Mouse (Mus musculus) thymus, postnatal 10 days (tissue): ENCODE results near the gene Cdkl4.
"Not testable (repeated sequence)": the region's sequence is repeated elsewhere in the genome, so short reads cannot be mapped to it uniquely, and the experiment has no call there.

Experiments used
- DNase-seq, 2 experiments: peaks; one replicate each; pipeline ENCODE4 v3.0.0; 2021; ENCODE audit warnings: low spot score in 2 of 2

Gene Cdkl4

DNA sequence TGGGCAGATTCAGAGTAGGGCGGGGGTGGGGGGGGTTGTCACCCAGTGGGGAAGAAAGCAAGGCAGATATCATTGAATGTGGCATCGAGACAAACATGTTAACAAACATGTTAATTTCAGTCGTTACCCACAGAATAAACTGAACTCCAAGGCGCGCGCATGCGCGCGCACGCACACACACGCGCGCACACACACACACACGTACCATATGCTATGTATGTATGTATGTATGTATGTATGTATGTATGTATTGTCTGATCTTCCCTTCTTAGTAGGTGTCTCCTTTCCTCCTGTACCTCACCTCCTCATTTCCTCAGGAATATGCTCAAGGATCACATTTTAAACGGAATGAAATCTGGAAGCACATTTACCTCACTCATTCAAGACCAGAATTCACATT, at the start of gene Cdkl4:
Gene Cdkl4, minus strand, starts transcription at position 175 of the 400 bp plus-strand sequence.
- no peak for DNase-seq

GRCm38 (mm10) chr17:80624979-80625378, 47.4 kb upstream of the Cdkl4 start:
- no peak for DNase-seq

- no peak for DNase-seq
These were observed 44.1 kb upstream of the Cdkl4 start for GRCm38 (mm10) chr17:80621691-80622090.

DNA sequence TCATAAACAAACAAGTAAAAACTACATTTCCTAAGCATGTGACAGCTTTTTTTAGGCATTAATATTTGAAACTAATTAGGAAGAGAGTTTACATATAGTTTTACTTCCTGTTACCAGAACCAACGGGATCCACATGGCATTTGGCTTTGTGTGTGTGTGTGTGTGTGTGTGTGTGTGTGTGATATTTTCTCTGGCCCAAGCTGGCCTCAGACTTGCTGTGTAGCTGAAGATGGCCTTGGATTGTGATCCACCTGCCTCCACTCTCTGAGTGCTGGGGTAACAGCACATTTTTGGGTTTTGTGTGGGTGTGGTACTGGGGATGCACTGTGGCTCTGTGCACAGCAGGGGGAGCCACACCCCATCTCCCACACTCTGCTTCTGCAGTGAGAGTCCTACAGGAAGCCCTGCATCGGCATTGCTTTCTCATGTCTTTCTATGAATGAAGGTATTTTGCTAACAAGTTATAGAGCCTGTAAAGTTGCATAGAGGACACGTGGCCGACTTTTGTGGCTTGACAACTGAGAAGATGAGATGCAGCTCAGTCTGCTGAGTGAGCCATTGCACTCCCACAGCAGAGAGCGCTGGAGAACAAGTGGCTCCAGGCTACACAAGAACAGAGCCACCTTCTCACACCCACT, 43.3 kb upstream of the Cdkl4 start:
- peak; percentile 22 to 66 for DNase-seq

DNA sequence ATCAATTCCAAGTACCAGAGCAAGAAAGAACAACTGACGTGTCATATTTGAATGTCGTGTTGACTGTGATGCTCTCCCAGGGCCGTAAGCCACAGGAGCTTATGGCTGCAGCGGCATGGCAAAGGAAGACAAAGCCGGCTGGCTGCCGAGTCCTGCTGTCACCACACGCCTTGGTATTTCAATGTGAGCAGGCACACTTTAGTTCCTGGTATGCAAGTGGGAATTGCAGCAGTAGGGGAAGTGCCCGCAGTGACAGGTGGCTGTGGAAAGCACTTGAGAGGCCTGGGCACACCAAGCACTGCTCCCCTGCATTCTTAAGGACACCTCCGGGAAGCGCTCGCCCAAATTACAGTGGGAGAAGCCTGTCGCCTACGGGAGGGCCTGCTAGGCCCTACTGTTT, 41.9 kb upstream of the Cdkl4 start:
- no peak for DNase-seq

DNA sequence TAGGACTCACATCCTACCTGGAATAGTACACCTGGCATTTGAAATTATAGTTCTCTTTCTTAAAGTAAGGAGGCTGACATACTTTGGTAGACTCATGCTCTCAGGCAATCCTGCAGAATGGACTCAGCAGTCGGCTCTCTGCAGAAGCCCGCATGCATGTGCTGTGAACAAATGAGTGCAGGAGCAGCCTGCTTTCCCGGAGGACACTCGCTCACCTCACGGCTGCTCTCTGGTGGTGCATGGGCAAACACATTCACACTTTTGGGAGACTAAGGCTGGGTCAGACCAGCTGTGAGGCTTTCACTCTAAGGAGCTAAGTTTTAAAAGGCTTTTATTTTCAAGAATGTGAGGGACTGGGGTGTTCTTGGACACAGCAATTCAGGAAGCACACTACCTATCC, 41.3 kb upstream of the Cdkl4 start:
- DNase-seq, result no peak

GRCm38 (mm10) chr17:80603806-80604205, 26.2 kb upstream of the Cdkl4 start:
- no peak for DNase-seq

- DNase-seq, result no peak
These were observed 25.5 kb upstream of the Cdkl4 start for GRCm38 (mm10) chr17:80603079-80603625.

DNA sequence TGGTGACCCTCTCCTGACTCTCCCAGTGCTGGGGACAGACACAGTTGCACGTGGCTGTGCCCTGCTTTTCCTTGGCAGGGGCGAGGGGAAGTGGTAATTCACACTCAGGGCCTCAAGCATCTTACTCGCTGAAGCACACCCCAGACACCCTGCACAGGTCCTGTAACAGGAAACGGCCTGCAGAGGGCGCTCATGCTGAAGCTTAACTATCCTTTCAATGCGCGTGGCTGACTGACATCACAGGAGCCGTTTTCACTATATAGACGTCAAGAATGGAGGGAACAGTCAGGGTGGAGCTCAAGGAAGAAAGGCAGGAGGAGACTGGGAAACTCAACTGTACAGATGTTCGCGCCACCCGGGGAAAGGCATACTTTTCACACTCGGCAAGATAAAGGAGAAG, 23.8 kb upstream of the Cdkl4 start:
- peak in 1 of 2 experiments; percentile 9 for DNase-seq

- no peak for DNase-seq
These were observed 5.4 kb upstream of the Cdkl4 start for GRCm38 (mm10) chr17:80583051-80583450.

DNA sequence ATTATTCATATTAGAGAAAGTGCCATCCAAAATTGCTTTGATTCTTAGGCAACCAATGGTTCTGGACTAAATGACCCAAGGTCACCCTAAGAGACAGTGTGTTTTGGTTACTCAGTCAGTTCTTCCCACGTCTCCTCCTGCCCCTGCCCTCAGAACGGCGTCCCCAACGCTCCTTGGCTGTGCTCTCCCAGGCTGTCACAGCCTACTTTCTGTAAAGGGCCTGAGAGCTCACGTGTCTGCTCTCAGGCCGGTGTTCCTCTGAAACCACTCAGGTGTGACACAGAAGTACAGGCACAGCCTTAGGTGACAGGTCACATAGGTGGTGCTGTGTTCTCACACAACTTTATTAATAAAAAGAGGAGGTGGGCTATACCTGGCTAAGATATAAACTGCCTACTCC, 2.3 kb upstream of the Cdkl4 start:
- DNase-seq, result no peak

- DNase-seq, result no peak
These were observed 1.5 kb upstream of the Cdkl4 start for GRCm38 (mm10) chr17:80579089-80579488.

- DNase-seq, result no peak
These were observed 428 bp upstream of the Cdkl4 start for GRCm38 (mm10) chr17:80578041-80578440.

DNA sequence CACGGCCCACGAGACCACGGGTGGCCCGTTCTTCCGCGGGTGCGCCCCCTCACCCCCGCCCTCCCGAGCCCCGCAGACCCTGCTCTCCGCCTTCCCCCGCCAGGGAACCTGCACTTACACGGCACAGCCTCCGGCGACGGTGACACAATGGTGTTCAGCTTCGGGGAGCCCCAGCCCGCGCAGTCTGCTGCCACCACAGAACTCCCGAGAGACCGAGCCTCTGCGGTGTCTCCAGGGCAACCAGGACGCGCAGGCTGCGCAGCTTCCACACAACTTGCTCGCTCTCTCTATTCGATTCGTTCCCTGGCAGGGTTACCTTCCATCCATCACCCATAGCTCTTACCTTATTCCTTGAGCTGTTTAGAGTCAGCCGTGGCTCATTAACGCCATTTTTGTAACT, 399 bp downstream of the Cdkl4 start:
- peak; percentile 25 to 50 for DNase-seq

DNA sequence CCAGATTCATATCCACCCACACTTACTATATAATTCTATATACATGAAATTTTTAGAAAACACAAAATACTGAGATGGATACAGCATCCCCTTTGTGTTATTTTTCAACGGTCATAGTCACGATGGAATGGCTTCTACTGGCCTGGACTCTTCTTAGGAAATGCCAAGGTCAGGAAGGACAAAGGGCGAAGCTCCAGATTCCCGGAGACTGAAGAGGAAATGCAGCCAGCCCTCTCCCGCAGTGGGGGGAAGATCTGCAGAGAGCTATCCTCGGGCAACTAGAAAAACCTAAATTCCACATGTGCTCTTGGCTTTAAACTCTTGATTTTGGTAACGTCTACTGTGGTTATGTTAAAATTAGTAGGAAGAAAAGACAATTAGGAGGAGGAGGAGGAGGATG, 2.6 kb downstream of the Cdkl4 start:
- no peak for DNase-seq

- no peak for DNase-seq
These were observed 3.1 kb downstream of the Cdkl4 start for GRCm38 (mm10) chr17:80574471-80574965.

- DNase-seq, result no peak
These were observed 5.3 kb downstream of the Cdkl4 start for GRCm38 (mm10) chr17:80572187-80572935.

- no peak for DNase-seq
These were observed 6.2 kb downstream of the Cdkl4 start for GRCm38 (mm10) chr17:80571460-80571859.

DNA sequence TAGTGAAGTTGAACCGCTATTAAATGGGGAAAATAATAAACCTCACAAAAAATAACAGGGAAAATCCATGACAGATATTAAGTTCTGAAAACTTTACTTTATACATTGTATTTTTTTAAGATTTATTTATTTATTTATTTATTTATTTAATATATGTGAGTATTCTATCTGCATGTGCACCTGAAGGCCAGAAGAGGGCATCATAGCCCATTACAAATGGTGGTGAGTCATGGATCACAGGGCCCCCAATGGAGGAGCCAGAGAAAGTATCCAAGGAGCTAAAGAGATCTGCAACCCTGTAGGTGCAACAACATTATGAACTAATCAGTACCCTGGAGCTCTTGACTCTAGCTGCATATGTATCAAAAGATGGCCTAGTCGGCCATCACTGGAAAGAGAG, 7.9 kb downstream of the Cdkl4 start:
- DNase-seq, result not testable (repeated sequence)

DNA sequence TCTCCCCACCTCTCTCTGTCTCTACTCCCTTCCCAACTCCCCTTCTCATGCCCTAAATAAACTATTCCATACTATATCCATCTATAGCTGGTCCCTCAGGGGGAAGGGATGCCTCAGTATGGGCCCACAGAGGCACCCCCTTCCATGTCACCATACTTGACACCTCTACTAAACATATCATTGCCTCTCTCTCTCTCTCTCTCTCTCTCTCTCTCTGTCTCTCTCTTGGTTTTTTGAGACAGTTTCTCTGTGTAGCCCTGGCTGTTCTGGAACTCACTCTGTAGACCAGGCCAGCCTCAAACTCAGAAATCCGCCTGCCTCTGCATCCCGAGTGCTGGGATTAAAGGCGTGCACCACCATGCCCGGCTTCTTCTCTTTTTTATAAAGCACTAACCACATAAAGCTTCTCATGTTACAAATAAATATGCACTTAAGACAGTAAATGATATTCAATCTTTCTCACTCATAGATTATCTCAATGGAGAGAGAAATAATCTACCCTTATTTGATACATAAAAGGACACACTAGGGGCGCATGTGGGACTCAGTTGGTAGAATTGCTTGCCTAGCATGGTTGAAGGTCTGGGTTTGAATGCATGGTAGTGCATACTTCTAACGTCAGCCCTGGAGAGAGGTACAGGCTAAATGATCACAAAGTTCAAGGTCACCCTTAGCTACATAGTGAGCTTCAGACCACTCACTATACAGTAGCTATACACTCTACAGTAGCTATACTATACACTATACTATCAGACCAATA, 8.6 kb downstream of the Cdkl4 start:
- no peak for DNase-seq

- no peak for DNase-seq
These were observed 9.2 kb downstream of the Cdkl4 start for GRCm38 (mm10) chr17:80568441-80568840.

- DNase-seq, result peak in 1 of 2 experiments; percentile 51
These were observed 13.0 kb downstream of the Cdkl4 start for GRCm38 (mm10) chr17:80564611-80564924.
